Mouse (Mus musculus): ENCODE measurements around the gene Tmc3. TPM values are rescaled to one million over a fixed set of nuclear protein-coding genes. Genes with fewer than 3 reads are reported as not detected.

The Tmc3 gene
- total RNA-seq (2023; ENCODE audit: inconsistent age): 0.10 to 0.21 TPM in 2 of 4 replicates, not detected in the others

DNA sequence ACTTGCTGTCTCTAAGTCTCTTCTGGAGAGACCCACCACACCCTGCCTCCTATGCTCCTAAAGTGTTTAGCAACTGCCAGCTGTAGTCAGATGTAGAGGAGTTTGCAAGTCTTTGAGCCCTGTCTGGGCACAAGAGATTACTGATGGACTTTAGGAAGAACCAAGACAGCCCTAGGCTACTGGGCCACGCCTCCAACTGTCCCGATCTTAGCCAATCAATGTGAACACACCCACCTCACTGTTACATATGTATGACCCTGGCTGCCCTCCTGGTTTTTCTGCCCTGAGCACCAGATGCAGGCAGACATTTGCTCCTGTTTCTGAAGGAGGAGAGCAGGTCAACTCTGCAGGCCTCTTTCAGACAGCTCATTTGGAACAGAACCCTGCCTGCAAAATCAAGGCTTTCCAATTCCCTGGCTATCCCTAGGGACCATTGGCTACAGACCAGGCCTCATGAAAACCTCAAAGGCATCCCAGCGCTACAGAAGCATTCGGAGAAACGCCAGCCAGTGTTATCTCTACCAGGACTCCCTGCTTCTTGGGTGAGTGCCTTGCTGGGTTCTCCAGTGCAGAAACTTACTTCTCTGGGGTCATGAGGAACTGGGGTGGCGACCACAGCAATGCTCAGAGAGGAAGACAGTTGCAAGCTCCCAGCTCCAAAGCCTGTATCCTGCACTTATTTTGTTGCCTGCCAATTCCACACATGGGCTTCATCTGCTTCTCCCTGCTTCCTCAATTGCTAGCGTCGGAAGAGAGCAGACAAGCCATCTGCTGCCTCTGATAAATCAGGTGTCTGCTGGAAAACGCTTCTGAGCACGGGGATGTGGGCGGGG is at the start of gene Tmc3:
Gene Tmc3, plus strand, starts transcription at position 289 of the 833 bp plus-strand sequence.

DNA sequence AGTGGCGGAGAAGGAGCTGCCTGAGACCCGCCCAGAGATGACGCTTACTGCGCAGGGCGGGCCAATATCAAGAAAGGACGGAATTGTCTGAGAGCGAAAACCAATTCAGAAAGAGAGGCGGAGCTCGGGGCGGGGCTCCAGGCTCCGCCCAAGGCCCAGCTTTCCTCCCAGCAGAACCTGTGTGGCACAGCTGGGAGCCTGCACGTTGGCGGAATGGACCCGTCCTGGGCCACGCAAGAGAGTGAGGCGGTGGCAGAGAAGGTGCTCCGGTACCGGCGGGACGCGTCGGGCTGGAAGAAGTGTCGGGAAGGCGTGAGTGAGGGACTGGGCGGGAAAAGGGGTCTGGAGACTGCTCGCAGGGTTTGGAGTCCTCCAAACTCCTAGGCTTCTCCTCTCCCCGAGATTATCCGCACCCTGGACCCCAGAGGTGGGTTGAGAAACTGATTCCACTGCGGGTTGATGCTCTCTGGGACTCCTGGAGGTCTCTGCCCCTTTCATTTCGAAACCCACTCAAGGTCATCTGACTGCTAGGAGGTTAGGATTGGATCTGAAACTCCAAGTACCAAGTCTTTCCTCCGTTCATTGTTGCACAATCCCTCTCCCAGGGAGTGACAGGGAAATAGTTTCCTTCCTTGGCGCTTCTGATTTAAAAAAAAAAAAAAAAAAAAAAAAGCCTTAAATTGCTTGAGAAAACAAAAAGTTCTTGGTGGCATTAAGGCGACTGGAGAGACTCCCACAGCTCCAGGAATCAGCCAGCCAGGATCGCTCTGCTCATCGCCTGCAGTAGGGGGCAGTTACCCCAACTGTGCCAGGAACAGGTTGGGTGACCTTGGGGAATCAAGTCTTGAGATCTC is 47.3 kb downstream of the Tmc3 start, which contains the start of gene Stard5:
Gene Stard5, plus strand, starts transcription at position 132 of the 854 bp plus-strand sequence.

Other genes starting within 250 kb of the Tmc3 start
- 38.9 to 43.2 TPM (median 41.4 TPM) in 4 replicates for gene Stard5, start 47.0 kb downstream of the Tmc3 start, total RNA-seq (2023; ENCODE audit: inconsistent age)
- 203 to 212 TPM (median 208 TPM) in 4 replicates for gene Il16, start 160.8 kb downstream of the Tmc3 start, total RNA-seq (2023; ENCODE audit: inconsistent age)
- not detected in 4 replicates for gene Cfap161, start 210.0 kb downstream of the Tmc3 start, total RNA-seq (2023; ENCODE audit: inconsistent age)

All from B cell, adult (primary cell).